Mouse (Mus musculus): Measurements from ENCODE around the gene Olfr204. TPM values are rescaled to one million over a fixed set of nuclear protein-coding genes. Genes with fewer than 3 reads are reported as not detected.
A peak's percentile ranks its signal among the peaks of the same experiment; 100 is the strongest.
"Not testable (repeated sequence)": the region's sequence is repeated elsewhere in the genome, so short reads cannot be mapped to it uniquely, and the experiment has no call there.

Olfr204 gene
- polyA plus RNA-seq, 1 experiment from 2014 or later, result not detected

GRCm38 (mm10) chr16:59280542-59280941, 37.5 kb downstream of the Olfr204 start:
- H3K27me3 ChIP-seq (ENCODE audit: control insufficient read depth, insufficient read depth, low read depth, low read length), result no peaks in the 10 kb centered on the region
- H3K4me1 ChIP-seq (ENCODE audit: control insufficient read depth, low read depth, low read length), result no peaks in the 10 kb centered on the region
- no peak overlapping the region for H3K27ac ChIP-seq (ENCODE audit: low read length)
- peak; percentile 83 for ATAC-seq (ENCODE audit: low read depth)
- no peak overlapping the region for H3K4me2 ChIP-seq (ENCODE audit: low read depth, low read length)
- H3K9me3 ChIP-seq (replicated peaks; ENCODE audit: control insufficient read depth, low read length), result no peaks in the 10 kb centered on the region
- H3K36me3 ChIP-seq (ENCODE audit: control insufficient read depth, insufficient read depth), result no peaks in the 10 kb centered on the region
- no peak overlapping the region for H3K4me3 ChIP-seq (ENCODE audit: low read depth, low read length)
- no peak overlapping the region for H3K9ac ChIP-seq (ENCODE audit: low read depth, low read length)
- WGBS (ENCODE audit: insufficient replicate concordance), result 38% methylated on average over 3 of the region's 3 CpGs

DNA sequence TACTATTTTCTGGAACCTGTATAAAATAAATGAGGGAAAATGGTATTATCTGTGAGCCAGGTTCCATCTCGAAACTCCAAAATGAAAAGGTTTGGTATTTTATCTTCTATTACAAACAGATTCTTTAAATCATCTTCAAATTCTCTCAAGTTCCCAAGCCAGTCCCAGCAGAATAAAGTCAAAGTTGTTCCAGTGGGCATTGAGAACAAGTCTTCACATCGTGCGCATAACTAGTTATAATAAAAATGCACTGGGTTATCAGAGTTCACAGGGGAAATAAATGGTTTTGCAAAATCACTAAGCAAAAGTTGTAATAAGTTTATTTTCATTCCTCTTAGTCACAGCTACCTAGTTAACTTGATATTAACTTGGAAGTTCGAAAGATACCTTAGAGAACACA, 45.5 kb downstream of the Olfr204 start, which contains the start of gene Olfr201:
TSS of gene Olfr201 (minus strand) at position 101 of the 400 bp plus-strand sequence.
- 58% methylated on average over 4 of the region's 4 CpGs for WGBS (ENCODE audit: insufficient replicate concordance)
- H3K27me3 ChIP-seq (ENCODE audit: control insufficient read depth, insufficient read depth, low read depth, low read length); H3K4me3 ChIP-seq (ENCODE audit: low read depth, low read length); H3K36me3 ChIP-seq (ENCODE audit: control insufficient read depth, insufficient read depth); H3K9ac ChIP-seq (ENCODE audit: low read depth, low read length); ATAC-seq (ENCODE audit: low read depth); H3K27ac ChIP-seq (ENCODE audit: low read length); H3K4me2 ChIP-seq (ENCODE audit: low read depth, low read length); H3K9me3 ChIP-seq (replicated peaks; ENCODE audit: control insufficient read depth, low read length); H3K4me1 ChIP-seq (ENCODE audit: control insufficient read depth, low read depth, low read length): not testable (repeated sequence)

DNA sequence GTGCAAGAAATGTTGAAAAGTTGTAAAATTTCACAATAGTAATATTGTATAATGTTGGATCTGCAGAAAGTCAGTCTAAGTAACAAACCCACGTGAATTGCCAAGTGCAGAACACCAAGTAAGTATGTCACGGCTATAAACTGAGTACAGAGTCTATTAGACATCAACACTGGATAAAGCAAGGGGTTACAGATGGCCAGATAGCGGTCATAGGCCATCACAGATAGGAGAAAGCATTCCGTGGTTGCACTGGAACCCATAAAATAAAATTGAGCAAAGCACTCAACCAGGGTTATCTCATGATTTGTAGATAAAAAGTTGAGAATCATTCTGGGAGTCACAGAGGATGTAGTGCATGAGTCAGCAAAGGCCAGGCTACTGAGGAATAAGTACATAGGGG, 49.0 kb downstream of the Olfr204 start:
- H3K4me3 ChIP-seq (ENCODE audit: low read depth, low read length); H3K27ac ChIP-seq (ENCODE audit: low read length); H3K9me3 ChIP-seq (replicated peaks; ENCODE audit: control insufficient read depth, low read length); H3K9ac ChIP-seq (ENCODE audit: low read depth, low read length); H3K27me3 ChIP-seq (ENCODE audit: control insufficient read depth, insufficient read depth, low read depth, low read length); H3K4me1 ChIP-seq (ENCODE audit: control insufficient read depth, low read depth, low read length); H3K36me3 ChIP-seq (ENCODE audit: control insufficient read depth, insufficient read depth); H3K4me2 ChIP-seq (ENCODE audit: low read depth, low read length); ATAC-seq (ENCODE audit: low read depth): not testable (repeated sequence)
- 46% methylated on average over 4 of the region's 4 CpGs for WGBS (ENCODE audit: insufficient replicate concordance)

Other genes with a start within 250 kb of the Olfr204 start
- not detected in 2 replicates for gene Olfr190, start 240.2 kb downstream of the Olfr204 start, polyA plus RNA-seq (2015; fragmentation: Nextera tagmentation; extraction: Ambion mirVana)
- gene Olfr191, start 228.4 kb downstream of the Olfr204 start, polyA plus RNA-seq (2015; fragmentation: Nextera tagmentation; extraction: Ambion mirVana), result not detected in 2 replicates
- not detected in 2 replicates for gene Olfr193, start 206.4 kb downstream of the Olfr204 start, polyA plus RNA-seq (2015; fragmentation: Nextera tagmentation; extraction: Ambion mirVana)
- not detected in 2 replicates for gene Olfr194, start 197.2 kb downstream of the Olfr204 start, polyA plus RNA-seq (2015; fragmentation: Nextera tagmentation; extraction: Ambion mirVana)
- not detected in 2 replicates for gene Olfr195, start 171.2 kb downstream of the Olfr204 start, polyA plus RNA-seq (2015; fragmentation: Nextera tagmentation; extraction: Ambion mirVana)
- not detected in 2 replicates for gene Olfr196, start 147.8 kb downstream of the Olfr204 start, polyA plus RNA-seq (2015; fragmentation: Nextera tagmentation; extraction: Ambion mirVana)
- gene Olfr198, start 114.7 kb downstream of the Olfr204 start, polyA plus RNA-seq (2015; fragmentation: Nextera tagmentation; extraction: Ambion mirVana), result not detected in 2 replicates
- gene Olfr199, start 98.5 kb downstream of the Olfr204 start, polyA plus RNA-seq (2015; fragmentation: Nextera tagmentation; extraction: Ambion mirVana), result not detected in 2 replicates
- 0.06 and 0.09 TPM in 2 replicates for gene Olfr201, start 45.6 kb downstream of the Olfr204 start, polyA plus RNA-seq (2015; fragmentation: Nextera tagmentation; extraction: Ambion mirVana)
- not detected in 2 replicates for gene Olfr202, start 31.5 kb downstream of the Olfr204 start, polyA plus RNA-seq (2015; fragmentation: Nextera tagmentation; extraction: Ambion mirVana)
- not detected in 2 replicates for gene Olfr203, start 19.4 kb downstream of the Olfr204 start, polyA plus RNA-seq (2015; fragmentation: Nextera tagmentation; extraction: Ambion mirVana)
- gene Olfr205, start 12.9 kb upstream of the Olfr204 start, polyA plus RNA-seq (2015; fragmentation: Nextera tagmentation; extraction: Ambion mirVana), result not detected in 2 replicates
- not detected in 2 replicates for gene Olfr206, start 31.0 kb upstream of the Olfr204 start, polyA plus RNA-seq (2015; fragmentation: Nextera tagmentation; extraction: Ambion mirVana)
- gene Olfr209, start 45.7 kb upstream of the Olfr204 start, polyA plus RNA-seq (2015; fragmentation: Nextera tagmentation; extraction: Ambion mirVana), result not detected in 2 replicates
- not detected in 2 replicates for gene Gabrr3, start 89.1 kb upstream of the Olfr204 start, polyA plus RNA-seq (2015; fragmentation: Nextera tagmentation; extraction: Ambion mirVana)
- gene Riox2, start 153.5 kb upstream of the Olfr204 start, polyA plus RNA-seq (2015; fragmentation: Nextera tagmentation; extraction: Ambion mirVana), result 10.5 and 12.0 TPM in 2 replicates